Mouse (Mus musculus) thymus, postnatal 25 days (tissue): ENCODE data around the gene Vps45.
A peak's percentile ranks its signal among the peaks of the same experiment; 100 is the strongest.

ENCODE experiments used
- DNase-seq: peaks from one replicate; pipeline ENCODE4 v3.0.0; 2022

Gene Vps45

DNA sequence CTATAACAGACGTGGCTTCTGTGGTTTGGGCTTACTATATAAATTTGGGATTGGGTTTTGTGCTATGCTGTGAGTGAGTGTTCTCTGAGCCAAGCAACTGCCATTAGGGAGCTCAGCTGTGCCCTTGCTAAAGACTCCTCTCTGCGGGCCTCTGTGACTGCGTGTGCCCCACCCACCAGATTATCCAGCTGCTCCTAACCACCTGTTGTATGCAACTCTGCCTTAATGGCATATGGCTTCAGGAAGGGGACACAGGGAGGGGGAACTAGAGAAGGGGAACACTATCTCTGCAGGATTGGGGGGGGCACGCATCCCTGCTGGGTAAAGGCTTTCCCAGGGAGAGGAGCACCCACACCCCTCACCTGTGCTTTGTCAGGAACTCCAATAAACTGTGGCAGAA is 25.2 kb downstream of the Vps45 start:
- peak; percentile 52 for DNase-seq

DNA sequence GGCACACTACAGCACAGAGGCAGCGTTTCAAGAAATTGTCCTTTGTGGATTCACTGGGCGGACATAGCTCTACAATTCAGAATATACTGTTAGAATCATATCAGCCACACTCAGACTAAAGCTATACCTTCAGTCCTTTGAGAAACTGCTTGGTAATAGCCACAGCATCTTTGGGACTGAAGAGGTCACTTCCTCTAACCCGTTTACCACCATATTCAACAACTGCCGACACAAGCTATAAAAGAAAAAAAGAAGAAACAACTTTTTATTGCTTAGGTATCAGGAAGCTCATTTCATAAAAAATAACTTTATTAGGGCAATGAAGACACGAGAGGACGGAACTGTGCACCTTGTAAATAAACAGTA is 25.6 kb downstream of the Vps45 start:
- DNase-seq = no peak

DNA sequence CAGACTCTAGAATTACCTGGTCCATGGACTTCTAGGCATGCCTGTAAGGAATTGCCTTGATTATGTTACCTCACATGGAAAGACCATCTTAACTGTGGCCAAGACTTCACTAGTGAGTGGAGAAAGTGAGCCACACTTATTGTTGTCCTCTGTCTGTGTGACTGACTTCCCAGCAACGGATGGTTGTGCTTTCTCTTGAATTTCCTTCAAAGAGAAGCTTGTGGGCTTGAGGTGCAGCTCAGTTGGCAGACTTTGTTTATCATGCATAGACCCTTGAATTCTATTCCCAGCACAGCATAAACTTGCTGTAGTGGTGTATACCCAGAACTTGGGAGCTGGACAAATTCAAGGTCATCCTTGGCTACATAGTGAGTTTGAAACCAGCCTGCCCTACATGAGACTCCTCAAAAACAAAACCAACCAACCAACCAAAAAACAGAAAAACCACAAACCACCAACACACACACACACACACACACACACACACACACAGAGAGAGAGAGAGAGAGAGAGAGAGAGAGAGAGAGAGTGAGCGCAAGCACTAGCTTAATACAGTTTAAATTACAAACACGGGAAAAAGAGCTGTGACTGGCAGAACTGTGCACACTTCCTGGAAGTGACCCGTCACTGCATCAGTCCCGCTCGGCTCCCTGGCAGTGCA is 26.1 kb downstream of the Vps45 start:
- DNase-seq = peak; percentile 70

DNA sequence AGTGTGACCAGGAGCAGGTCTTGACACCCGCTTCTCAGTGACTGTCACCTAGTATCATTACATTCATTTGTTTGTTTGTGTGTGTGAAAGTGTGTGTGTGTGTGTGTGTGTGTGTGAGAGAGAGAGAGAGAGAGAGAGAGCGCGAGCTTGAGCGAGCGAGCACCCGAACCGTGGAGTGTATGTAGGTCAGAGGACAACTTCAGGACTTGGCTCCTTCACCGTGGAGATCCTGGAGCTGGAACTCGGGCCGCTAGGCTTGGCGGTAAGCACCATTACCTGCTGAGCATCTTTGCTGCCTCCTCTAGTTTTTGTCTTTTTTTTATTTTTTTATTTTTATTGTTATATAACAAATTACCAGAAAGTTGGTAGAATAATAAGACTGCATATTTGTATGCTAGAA is 28.5 kb downstream of the Vps45 start:
- no peak for DNase-seq

DNA sequence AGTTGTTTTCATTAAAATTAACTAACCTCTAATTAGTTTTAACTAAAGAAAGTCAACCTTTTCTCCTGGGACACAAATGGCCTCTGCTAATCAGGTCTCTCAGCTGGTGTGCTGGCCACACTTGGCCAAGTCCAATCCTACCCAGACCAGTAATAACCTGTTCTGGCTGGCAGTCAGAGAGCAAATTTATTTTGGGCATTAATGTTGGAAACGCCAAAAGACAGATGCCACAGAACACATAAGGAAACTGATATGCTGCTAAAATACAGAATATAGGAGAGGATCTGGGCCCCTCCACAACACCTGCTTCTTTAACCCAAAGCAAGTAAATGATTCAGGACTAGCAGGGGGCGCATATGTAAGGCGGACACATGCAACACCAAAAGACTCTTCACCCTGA is 28.9 kb downstream of the Vps45 start:
- DNase-seq = no peak

DNA sequence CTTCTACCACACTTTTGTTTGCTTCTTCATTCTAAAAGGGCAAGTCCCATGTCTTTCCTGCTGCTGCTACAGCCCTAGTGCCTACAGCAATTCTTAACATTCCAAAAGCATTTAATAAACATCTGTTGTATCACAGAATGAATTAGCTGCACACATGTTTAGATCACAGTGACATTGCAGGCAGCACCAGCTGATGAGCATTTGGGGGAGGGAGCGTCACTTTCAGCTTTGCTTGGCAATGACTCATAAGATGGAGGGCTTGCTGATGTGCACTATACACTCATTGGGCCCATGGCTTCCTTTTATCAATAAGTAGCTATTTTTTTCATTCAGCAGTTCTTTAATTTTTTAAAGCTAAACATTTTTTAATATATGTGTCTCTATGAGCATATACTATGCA is 30.4 kb downstream of the Vps45 start:
- DNase-seq = no peak

DNA sequence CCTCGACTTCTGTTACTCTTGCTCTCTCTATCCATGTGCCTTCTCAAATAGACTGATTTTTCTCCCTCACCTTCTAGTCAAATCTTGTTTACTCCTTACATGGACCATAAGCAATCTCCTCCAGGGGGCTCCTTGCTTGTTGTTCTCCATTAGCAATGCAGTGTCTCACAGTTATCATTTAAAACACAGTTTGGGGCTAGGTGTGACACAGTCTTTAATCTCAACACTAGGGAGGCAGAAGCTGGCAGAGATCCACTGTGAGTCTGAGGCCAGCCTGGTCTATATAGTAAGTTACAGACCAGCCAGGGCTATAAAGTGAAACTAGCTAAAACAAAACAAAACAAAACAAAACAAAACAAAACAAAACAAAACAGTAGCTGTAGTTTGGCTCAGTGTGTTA is 31.1 kb downstream of the Vps45 start:
- no peak for DNase-seq

DNA sequence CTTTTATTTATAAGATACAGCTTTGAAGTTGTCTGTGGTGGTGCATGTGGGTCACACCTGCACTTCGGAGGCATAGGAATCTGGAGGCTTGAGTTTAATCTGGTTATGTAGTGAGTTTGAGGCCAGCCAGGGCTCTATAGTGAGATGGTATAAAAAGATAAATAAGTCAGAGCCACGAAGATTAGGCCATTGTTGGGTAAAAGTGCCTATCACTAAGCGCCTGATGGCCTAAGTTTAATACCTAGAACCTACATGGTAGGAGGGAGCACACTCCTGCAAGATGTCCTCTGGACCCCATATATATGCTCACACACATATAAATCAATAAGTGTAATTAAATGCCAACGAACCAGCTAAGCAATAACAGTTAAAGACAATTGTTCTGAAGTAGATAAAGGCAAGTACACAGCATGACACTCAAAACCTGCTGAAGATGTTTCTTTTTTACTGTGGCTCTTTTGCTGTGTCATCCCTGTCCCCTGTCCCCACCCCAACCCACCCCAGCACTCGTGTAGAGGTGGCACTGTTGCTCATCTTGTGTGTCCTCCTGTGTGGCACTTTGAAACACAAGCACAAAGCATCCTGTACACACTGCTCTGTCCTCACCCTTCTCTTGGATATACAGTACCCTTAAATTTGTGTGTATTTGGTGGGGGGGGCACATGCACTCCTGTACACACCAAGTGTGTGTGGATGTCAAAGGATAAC is 36.7 kb downstream of the Vps45 start:
- DNase-seq = no peak

DNA sequence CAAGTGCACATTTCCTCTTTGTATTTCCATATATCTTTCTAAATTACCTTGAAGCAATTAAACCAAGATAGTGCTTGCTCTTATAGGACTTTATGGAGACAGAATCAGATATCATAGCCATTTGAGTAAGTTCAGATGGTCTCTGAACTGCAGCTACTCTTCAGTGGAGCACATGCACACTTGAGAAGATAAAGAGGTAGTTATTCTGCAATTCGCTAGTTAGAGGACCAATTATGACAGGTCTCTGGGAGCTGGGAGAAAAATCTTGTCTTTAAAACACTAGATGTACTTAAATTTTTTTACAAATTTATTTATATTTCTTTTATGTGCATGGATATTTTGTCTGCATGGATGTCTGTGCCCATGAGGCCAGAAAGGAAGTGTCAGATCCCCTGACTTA is 37.5 kb downstream of the Vps45 start:
- no peak for DNase-seq

DNA sequence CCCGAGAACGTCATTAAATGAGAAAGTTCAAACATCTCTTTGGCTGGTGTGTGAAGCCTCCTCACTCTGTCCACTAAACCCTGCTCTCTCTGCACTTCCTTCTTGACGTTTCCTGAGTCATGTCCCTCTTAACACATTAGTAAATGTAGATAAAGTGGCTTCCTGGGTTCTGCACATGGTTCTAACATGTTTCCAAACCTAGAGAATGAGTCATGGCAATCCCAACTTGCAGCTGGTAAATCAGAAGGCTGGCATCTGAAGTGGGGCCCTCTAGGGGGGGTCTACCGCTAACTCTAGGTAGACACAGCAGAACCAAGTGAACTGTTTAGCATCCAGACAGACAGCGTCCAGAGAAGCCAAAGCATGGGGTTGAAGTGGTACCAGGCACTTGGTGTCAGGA is 40.8 kb downstream of the Vps45 start:
- DNase-seq = no peak

DNA sequence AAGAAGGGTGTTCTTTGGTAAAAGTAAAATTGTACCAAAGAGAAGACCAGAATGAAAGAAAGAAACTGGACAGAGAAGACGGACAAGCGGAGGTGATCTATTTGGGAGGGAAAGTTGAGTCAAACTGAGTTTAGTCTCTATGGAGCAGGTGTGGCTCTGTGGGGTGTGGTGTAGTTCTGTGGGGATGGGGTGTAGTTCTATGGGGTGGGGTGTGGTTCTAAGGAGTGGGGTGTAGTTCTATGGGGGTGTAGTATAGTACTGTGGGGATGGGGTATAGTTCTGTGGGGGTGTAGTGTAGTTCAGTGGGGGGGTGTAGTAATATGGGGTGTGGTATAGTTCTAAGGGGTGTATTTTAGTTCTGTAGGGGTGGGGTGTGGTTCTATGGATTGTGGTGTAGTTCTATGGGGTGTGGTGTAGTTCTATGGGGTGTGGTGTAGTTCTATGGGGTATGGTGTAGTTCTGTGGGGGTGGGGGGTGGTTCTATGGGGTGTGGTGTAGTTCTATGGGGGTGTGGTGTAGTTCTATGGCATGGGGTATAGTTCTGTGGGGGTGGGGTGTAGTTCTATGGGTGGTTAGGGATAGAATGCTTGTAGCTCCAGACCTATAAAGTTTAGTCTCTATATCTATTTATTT is 41.9 kb downstream of the Vps45 start:
- DNase-seq = no peak

DNA sequence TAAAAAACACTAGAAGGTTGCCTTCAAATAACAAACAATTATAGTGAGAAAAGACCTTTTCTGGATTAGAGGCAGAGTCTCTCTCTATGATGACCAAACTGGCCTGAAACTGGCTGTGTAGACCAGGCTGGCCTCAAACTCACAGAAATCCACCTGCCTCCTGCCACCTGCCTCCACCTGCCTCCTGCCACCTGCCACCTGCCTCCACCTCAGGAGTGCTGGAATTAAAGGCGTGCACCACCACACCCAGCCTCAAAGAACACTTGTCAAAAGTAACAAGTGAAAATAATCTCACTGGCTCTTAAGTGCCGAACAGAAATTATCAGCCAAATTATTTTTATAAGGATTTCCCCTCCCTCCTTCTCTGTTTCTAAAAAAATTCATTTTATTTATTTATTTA is 42.6 kb downstream of the Vps45 start:
- no peak for DNase-seq

DNA sequence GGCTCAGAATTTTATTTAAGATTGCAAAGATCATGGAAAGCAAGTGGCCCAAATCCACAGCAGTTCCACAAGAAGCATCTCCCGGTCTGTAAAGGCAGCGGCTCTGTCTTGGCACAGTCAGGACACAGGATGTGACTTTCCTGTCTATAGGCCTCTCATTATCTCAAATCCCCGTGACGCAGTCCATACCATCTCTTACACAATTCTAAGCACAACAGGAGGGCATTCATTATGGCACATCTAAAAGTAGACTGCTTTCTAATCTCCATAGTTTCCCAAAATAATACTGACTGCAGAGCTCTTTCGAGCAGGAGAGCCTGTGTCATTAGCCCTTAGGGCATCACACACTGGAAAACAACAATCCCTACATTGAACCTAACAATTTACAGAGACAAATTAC is 45.5 kb downstream of the Vps45 start:
- DNase-seq = no peak

DNA sequence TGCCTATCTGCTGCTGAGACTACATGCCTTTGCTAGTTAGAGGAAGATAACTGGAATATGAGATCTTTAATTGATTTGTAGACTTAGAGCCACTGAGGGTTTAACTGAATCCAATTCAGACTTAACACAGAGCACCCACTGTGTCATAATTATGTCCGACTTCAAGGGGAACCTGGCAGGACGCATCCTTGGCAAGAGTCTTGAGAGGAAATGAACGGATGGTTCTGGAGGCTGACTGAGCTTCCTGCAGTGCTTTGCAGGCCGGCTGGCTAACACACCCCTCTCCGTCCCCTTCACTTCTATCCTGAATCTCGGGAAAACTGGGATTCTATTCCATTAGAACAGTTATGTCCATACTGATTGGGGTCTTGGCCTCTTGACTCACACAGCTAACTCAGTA is 49.8 kb downstream of the Vps45 start:
- DNase-seq = no peak

DNA sequence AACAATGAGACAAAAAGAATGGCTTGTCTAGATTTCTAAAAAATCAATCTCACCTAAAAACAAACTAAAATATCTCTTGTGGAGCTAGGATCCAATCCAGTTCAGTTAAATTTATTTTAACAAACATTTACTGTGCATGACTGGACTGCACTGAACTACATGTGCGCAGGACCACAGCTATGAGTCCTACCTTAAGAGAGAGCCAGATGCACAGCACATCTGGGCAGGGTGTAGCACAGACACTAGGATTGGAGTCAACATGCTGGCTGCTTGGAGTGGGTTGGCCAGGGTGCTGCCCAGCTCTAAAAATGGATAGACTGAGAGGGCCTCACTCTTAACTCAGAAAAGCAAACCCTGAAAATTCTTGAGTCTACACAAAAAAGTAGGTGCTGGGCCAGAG is 56.7 kb downstream of the Vps45 start:
- no peak for DNase-seq

DNA sequence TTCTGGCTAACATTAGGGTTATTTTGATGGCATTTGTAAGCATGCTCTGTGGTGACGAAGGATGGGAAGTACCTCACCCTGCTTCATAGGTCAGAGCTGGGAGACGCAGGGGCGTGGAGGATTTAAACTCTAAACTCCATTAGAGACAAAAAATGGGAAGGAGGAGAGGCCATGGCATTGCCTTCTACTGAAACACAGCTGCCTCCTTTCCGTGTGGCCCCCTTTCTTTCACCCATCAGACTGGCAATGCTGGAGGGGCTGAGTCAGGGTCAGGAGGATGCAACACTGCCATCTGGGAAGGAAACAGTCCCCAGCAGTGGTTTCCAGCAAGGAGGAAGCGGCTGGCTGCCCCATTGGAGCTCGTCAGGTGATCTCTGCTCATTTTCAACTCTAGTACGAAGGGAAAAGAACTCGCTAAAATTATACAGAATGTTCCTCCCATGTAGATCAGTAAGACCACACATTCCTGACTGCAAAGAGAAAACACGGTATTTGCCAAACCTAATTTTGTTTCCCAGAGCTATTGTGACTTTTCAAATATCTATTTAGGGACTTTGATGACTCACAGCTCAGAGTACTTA is 57.3 kb downstream of the Vps45 start:
- DNase-seq = no peak

DNA sequence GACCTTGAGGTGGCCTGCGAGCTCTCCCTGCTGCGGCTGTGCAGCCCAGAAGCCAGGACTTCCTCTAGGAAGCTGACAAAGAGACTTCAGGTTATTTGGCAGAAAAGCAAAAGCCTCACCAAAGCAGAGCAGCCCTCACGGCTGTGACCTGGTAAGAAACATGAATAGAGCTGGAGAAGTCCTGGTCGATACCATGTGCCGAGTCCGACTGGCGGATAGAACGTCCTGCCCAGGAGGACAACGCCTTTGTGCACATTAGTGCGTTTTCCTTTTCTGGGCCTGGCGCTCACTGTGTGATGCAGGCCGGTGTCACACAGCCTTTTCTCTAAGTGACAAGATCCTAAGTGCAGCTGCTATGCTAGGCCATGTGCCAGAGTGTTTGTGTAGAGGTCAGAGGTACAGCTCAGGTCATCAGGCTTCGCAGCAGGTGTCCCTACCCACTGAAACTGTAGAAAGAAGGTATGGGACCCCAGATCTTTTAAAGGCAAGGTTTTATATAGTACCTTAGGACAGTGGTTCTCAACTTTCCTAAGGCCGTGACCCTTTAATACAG is 58.1 kb downstream of the Vps45 start:
- DNase-seq = no peak

DNA sequence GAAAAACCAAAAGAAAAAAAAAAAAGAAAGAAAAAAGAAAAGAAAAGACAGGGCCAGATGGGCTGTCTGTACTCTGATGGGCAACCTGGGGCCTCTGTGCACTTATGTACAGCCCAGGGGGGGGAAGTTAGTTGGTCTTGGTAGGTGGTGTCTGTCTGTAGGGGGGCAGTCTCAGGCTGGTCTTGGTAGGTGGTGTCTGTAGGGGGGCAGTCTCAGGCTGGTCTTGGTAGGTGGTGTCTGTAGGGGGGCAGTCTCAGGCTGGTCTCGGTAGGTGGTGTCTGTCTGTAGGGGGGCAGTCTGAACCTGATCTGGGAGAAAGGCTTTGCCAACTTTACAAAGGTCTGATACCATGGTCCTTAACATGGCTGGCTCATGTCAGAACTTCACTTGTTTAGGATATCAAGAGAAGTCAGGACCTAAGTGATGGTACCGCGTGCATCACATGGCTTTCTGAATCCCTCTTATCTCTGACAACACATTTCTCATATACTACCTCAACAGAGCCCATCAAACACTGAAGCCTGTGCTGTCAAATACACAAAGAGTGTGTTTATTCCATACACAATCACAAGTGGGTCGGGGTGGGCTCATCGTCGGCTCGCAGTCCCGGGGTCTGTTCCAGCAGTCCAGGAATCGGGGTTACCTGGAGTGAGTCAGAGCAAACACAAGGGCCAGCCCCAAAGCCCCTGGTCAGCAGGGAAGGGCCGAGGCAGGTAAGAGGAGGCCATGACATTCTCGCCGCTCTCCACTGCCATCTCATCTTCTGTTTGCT is 58.8 kb downstream of the Vps45 start:
- DNase-seq = no peak

DNA sequence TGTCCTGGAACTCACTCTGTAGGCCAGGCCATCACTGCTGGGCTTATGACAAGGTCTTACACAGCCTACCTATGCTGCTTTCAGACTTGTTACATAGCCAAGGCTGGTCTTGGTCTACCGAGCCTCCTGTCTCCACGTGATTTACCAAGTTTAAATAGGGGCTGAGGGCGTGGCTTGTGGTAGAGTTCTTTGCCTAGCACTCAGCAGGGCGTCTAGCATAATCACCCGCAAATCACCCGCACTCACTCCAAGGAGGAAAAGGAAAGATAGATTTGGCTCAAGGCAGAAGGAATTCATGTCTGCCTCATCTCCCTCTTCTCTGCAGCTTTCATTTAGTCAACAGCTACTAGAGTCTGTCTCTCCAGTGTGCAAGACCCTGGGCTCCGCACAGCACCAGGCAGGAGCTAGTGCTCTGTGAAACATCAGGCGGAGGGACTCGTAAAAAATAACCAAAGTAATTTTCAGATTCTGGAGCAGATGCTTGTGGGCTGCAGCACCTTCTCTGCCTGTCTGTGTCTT is 61.0 kb downstream of the Vps45 start:
- DNase-seq = peak; percentile 44

DNA sequence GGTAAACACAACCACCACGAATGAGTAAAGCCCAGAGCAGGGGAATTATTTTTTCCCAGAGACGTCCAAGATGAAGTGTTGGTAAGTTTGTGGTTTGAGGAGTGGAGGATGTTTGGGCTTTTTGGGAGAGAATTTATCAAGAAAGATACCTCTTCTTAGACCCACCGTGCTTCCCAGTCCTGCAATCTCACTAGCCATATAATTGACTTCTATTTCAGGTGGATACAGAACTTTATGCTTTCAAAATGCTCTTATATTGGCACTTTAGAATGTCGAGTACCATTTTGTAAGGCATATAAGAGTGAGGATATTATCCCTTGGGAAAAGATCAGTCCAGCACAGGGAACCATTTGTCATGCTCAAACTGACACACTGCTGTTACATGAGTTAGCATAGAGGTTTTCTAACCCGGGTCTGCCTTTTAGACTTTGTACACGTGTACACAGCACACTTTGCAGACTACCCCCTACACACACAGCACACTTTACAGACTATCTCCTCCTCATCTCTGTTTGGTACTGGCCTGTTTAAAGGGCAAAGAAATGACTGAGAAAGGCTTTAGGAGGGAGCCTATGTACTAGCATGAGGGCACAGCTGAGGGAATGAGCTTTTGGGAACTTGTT is 61.7 kb downstream of the Vps45 start:
- no peak for DNase-seq

DNA sequence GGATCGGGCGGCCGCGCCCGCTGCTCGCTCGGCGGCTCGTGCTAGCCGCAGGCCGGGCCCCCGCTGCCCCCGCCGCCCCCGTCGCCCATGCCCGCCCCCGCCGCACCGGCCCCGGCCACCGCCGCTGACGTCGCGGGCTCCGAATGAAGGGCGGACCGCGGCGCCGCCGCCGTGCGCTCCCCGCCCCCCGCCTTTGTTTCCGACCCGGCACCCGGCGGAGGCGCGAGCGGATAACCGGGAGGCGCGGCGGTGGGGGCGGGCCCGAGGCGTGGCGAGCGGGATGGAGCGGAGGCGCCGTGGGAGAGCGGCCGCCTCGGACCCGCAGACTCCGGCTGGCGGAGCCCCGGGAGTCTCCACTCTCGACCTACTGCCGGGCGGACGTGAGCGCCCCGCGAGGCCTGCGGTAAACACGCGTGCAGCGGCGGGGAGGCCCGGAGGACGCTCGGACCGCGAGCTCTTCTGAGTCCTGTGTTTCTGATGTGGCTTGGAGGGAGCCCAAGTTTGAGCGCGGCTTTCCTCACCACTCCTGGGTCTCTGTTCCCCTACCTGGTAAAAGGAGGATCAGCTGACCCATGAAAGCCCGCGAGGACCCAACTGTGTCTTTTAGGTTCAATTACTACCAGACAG is 62.4 kb downstream of the Vps45 start, which contains the start of gene Plekho1:
Plekho1 (minus strand) TSS at position 200 of the 627 bp plus-strand sequence.
- peak; percentile 66 for DNase-seq
